Mouse (Mus musculus): Measurements from ENCODE around the gene Prx. TPM values are rescaled to one million over a fixed set of nuclear protein-coding genes. Genes with fewer than 3 reads are reported as not detected.
A peak's percentile ranks its signal among the peaks of the same experiment; 100 is the strongest.

Gene Prx
- polyA plus RNA-seq, 2 experiments, result 2.1 to 6.6 TPM

- no peak overlapping the region for H3K4me2 ChIP-seq (replicated peaks; ENCODE audit: low read depth, low read length, severe bottlenecking)
- no peak overlapping the region for H3K27ac ChIP-seq (replicated peaks; ENCODE audit: low read depth, low read length)
- 90% methylated on average over 23 of the region's 25 CpGs for WGBS
Measured at GRCm38 (mm10) chr7:27489270-27489869, 9.8 kb upstream of the Prx start.

GRCm38 (mm10) chr7:27490227-27490542 lies 8.9 kb upstream of the Prx start:
- Histone ChIP-seq H3K27me3 (ENCODE audit: control insufficient read depth, insufficient read depth, low read length) (no peaks in the 10 kb centered on the region), H3K36me3 (ENCODE audit: control insufficient read depth, insufficient read depth, low read length) (peaks cover 11% of the 10 kb centered on the region), H3K9ac (ENCODE audit: low read depth, low read length, severe bottlenecking) (peak overlapping the region; percentile 51; the same call in 1 of the 2 replicates), H3K4me2 (replicated peaks; ENCODE audit: low read depth, low read length, severe bottlenecking) (peak overlapping the region; percentile 57), H3K4me3 (replicated peaks; ENCODE audit: low read length) (peak overlapping the region; percentile 36), H3K4me1 (ENCODE audit: control insufficient read depth, insufficient read depth, low read length) (peaks cover 22% of the 10 kb centered on the region), H3K27ac (replicated peaks; ENCODE audit: low read depth, low read length) (peak overlapping the region; percentile 85), H3K9me3 (ENCODE audit: control insufficient read depth, low read length) (no peaks in the 10 kb centered on the region)
- ATAC-seq (ENCODE audit: low FRiP score, low read depth), result no peak
- TF ChIP-seq POLR2A (IDR thresholded peaks at IDR 0.05; ENCODE audit: borderline replicate concordance, extremely low read depth, insufficient read depth, insufficient read length), result no peak
- DNase-seq (ENCODE audit: low spot score), result no peak
- WGBS, result 23% methylated on average over 4 of the region's 4 CpGs

More at GRCm38 (mm10) chr7:27489270-27489869, 9.8 kb upstream of the Prx start:
- Histone ChIP-seq H3K9me3 (ENCODE audit: control insufficient read depth, low read length) (no peaks in the 10 kb centered on the region), H3K9ac (ENCODE audit: low read depth, low read length, severe bottlenecking) (no peak overlapping the region), H3K36me3 (ENCODE audit: control insufficient read depth, insufficient read depth, low read length) (peaks cover 11% of the 10 kb centered on the region), H3K4me1 (ENCODE audit: control insufficient read depth, insufficient read depth, low read length) (peaks cover 22% of the 10 kb centered on the region), H3K4me3 (replicated peaks; ENCODE audit: low read length) (no peak overlapping the region), H3K27me3 (ENCODE audit: control insufficient read depth, insufficient read depth, low read length) (no peaks in the 10 kb centered on the region)
- no peak for TF ChIP-seq POLR2A (IDR thresholded peaks at IDR 0.05; ENCODE audit: borderline replicate concordance, extremely low read depth, insufficient read depth, insufficient read length)
- DNase-seq (ENCODE audit: low spot score) (no peak), ATAC-seq (ENCODE audit: low FRiP score, low read depth) (no peak)

GRCm38 (mm10) chr7:27490543-27491329 lies 8.4 kb upstream of the Prx start:
- no peak for TF ChIP-seq POLR2A (IDR thresholded peaks at IDR 0.05; ENCODE audit: borderline replicate concordance, extremely low read depth, insufficient read depth, insufficient read length)
- WGBS, result 2% methylated on average over 26 of the region's 33 CpGs

DNA sequence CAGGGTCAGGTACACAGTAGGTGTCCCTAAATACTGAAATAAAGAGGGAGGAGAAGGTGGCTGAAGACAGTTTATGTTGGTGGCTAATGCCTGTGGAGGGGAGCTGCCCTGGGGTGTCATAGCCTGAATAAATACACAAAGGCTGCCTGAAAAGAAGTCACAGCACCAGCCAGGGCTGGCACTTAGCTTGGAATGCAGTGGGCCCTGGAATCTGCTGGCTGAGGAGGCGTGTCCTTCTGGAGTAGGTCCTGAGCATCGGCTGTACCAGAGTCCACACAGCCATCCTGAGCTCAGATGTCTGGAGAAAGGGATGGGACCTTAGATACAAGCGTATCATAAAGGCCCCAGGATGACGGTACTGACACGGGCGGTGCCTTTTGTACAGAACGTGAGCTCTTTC lies 7.3 kb upstream of the Prx start:
- WGBS, result 75% methylated on average over 7 of the region's 7 CpGs

More at GRCm38 (mm10) chr7:27490543-27491329, 8.4 kb upstream of the Prx start:
- Histone ChIP-seq H3K27ac (replicated peaks; ENCODE audit: low read depth, low read length) (peak overlapping the region; percentile 85), H3K9ac (ENCODE audit: low read depth, low read length, severe bottlenecking) (peak overlapping the region; percentile 51; the same call in 1 of the 2 replicates), H3K4me3 (replicated peaks; ENCODE audit: low read length) (peak overlapping the region; percentile 36), H3K27me3 (ENCODE audit: control insufficient read depth, insufficient read depth, low read length) (no peaks in the 10 kb centered on the region), H3K36me3 (ENCODE audit: control insufficient read depth, insufficient read depth, low read length) (peaks cover 11% of the 10 kb centered on the region), H3K4me2 (replicated peaks; ENCODE audit: low read depth, low read length, severe bottlenecking) (peak overlapping the region; percentile 57), H3K9me3 (ENCODE audit: control insufficient read depth, low read length) (no peaks in the 10 kb centered on the region), H3K4me1 (ENCODE audit: control insufficient read depth, insufficient read depth, low read length) (peaks cover 22% of the 10 kb centered on the region)
- DNase-seq (ENCODE audit: low spot score), result peak; percentile 81
- ATAC-seq (ENCODE audit: low FRiP score, low read depth), result peak; percentile 42

DNA sequence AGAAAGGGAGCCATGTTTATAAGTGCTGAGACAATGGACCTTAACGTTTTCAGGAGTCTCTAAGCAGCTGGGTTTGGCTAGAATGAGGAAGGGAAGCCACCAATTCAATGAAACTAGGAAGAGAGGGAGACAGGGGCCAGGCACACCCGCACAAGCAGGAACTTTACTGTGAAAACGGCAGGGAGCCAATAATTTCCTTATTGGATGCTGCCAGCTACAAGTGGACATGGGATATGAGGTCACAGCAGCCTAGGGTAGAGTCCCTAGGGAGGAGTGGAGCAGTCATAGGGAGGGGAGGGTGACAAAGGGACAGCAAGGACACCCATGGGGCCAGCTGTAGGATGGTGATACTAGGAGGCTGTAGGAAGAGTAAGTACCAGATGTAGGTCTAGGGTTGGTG lies 6.1 kb upstream of the Prx start:
- 56% methylated on average over 3 of the region's 3 CpGs for WGBS
- no peaks in the 10 kb centered on the region for H3K9me3 ChIP-seq (ENCODE audit: control insufficient read depth, low read length)
- DNase-seq (ENCODE audit: low spot score), result no peak
- no peak overlapping the region for H3K27ac ChIP-seq (replicated peaks; ENCODE audit: low read depth, low read length)
- no peak overlapping the region for H3K4me3 ChIP-seq (replicated peaks; ENCODE audit: low read length)
- H3K4me2 ChIP-seq (replicated peaks; ENCODE audit: low read depth, low read length, severe bottlenecking), result no peak overlapping the region
- TF ChIP-seq POLR2A (IDR thresholded peaks at IDR 0.05; ENCODE audit: borderline replicate concordance, extremely low read depth, insufficient read depth, insufficient read length), result no peak
- no peaks in the 10 kb centered on the region for H3K27me3 ChIP-seq (ENCODE audit: control insufficient read depth, insufficient read depth, low read length)
- H3K9ac ChIP-seq (ENCODE audit: low read depth, low read length, severe bottlenecking), result no peak overlapping the region
- ATAC-seq (ENCODE audit: low FRiP score, low read depth), result no peak
- H3K36me3 ChIP-seq (ENCODE audit: control insufficient read depth, insufficient read depth, low read length), result peaks cover 11% of the 10 kb centered on the region
- H3K4me1 ChIP-seq (ENCODE audit: control insufficient read depth, insufficient read depth, low read length), result peaks cover 19% of the 10 kb centered on the region

More for the DNA sequence above, 7.3 kb upstream of the Prx start:
- DNase-seq (ENCODE audit: low spot score) (no peak), ATAC-seq (ENCODE audit: low FRiP score, low read depth) (no peak)
- H3K9ac ChIP-seq (ENCODE audit: low read depth, low read length, severe bottlenecking), result no peak overlapping the region
- H3K36me3 ChIP-seq (ENCODE audit: control insufficient read depth, insufficient read depth, low read length), result peaks cover 11% of the 10 kb centered on the region
- no peak overlapping the region for H3K4me2 ChIP-seq (replicated peaks; ENCODE audit: low read depth, low read length, severe bottlenecking)
- H3K27ac ChIP-seq (replicated peaks; ENCODE audit: low read depth, low read length), result no peak overlapping the region
- no peaks in the 10 kb centered on the region for H3K27me3 ChIP-seq (ENCODE audit: control insufficient read depth, insufficient read depth, low read length)
- peaks cover 19% of the 10 kb centered on the region for H3K4me1 ChIP-seq (ENCODE audit: control insufficient read depth, insufficient read depth, low read length)
- H3K4me3 ChIP-seq (replicated peaks; ENCODE audit: low read length), result no peak overlapping the region
- no peak for TF ChIP-seq POLR2A (IDR thresholded peaks at IDR 0.05; ENCODE audit: borderline replicate concordance, extremely low read depth, insufficient read depth, insufficient read length)
- no peaks in the 10 kb centered on the region for H3K9me3 ChIP-seq (ENCODE audit: control insufficient read depth, low read length)
